Mouse (Mus musculus) heart, postnatal 4 days (tissue): ENCODE data around the gene Tnnc1. TPM values are rescaled to one million over a fixed set of nuclear protein-coding genes. Genes with fewer than 3 reads are reported as not detected.

Experiments used
- DNase-seq: peaks from one replicate; pipeline ENCODE4 v3.0.0; 2021
- total RNA-seq, 2 experiments: library from RNA; stranded (reverse); gene quantifications; 2 replicates each; pipeline ENCODE4 v1.2.3; 2021

Gene Tnnc1
- total RNA-seq, 2 experiments from 2014 or later = 5,292 to 5,773 TPM

DNA sequence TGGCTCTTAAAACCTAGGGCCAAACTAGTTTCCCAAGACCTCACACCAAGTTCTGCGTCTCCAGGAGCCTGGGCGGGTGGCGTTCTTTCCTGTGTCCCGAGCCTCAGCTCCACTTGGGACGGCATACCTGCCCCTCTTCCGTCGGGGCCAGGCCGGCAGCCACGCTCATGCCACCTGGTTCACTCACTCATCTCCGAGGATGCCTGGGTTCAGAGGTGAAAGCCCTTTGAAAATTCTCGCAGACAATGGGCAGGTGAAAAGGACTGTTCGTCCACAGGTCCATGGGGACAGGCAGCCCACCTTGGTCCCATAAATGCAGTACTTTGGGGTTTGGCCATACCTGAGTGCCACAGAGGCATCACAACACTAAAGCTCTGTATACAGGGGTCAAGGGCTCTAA is 23.9 kb upstream of the Tnnc1 start:
- DNase-seq = no peak

DNA sequence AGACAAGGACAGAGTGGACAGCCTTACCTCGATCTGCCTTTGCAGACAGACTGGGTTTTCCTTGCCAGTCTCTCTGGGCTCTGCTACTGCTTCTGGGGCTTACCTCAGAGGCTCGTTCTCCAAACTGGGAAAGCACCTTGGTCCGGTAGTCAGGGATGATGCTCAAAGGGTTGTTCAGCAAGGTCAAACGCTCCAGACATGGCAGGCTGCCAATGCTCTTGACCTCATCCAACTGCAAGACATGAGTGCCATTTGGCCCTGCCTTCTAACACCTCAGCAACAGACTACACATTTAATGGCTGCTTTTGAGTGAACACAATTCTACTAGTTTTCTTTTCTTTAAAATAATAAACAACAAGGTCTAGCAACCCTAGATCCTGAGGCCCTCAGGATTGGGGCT is 21.5 kb upstream of the Tnnc1 start:
- peak; percentile 79 for DNase-seq

GRCm38 (mm10) chr14:31188771-31189181 is 19.3 kb upstream of the Tnnc1 start:
- no peak for DNase-seq

DNA sequence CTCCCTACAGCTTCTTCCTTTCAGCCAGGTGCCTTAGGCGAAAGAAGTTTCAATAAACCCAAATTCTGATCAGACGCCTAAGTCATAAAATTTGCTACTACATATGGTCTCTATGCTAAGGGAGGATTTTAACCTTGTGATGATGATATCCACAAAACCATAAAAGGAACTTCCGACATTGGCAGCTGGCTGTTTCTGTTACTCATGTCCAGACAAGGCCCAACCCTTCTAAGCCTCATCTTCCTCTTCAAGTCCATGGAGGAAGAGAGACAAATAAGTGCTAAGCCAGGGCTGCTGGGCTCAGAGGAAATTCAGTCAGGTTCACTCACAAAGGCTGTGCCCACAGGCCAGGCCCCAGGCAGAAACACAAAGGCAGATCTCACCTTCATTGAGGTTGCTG is 18.8 kb upstream of the Tnnc1 start:
- DNase-seq = no peak

- DNase-seq = peak; percentile 54
Observed at GRCm38 (mm10) chr14:31191936-31192335, 16.2 kb upstream of the Tnnc1 start.

DNA sequence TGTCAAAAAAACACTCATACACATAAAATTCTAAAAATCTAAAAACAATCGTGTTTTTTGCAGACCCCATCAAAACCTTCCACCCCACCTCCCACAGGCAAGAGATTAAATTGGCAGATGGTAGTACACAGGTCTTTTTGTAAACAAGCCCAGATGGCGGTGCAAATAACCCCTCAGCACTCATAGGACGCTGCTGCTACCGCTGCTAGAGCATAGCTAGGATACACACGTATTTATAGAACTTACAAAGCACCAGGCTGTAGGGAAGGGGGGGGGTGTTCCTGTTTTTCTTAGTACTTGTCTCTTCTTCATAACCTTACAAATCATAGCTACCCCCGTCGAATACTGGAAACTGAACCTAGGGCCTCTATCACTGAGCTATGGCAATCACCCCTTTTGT is 14.3 kb upstream of the Tnnc1 start:
- no peak for DNase-seq

DNA sequence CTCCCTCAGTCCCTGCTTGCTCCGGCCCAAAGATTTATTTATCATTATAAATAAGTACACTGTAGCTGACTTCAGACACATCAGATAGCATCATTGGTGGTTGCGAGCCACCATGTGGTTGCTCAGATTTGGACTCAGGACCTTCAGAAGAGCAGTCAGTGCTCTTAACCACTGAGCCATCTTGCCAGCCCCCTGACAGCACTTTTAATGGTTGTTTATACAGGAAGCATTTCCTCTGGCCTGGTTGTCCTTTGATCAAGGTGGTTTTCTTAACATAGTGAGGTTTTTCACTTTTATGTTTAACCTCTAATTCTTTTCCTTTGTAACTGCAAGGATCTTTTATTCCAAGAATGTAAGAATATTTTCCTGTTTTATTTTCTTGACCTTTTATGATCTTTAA is 13.7 kb upstream of the Tnnc1 start:
- DNase-seq = no peak

- peak; percentile 87 for DNase-seq
Observed at GRCm38 (mm10) chr14:31194891-31195513, 13.1 kb upstream of the Tnnc1 start.

GRCm38 (mm10) chr14:31195521-31195920 is 12.6 kb upstream of the Tnnc1 start:
- no peak for DNase-seq

GRCm38 (mm10) chr14:31195968-31196367 is 12.1 kb upstream of the Tnnc1 start:
- DNase-seq = no peak

DNA sequence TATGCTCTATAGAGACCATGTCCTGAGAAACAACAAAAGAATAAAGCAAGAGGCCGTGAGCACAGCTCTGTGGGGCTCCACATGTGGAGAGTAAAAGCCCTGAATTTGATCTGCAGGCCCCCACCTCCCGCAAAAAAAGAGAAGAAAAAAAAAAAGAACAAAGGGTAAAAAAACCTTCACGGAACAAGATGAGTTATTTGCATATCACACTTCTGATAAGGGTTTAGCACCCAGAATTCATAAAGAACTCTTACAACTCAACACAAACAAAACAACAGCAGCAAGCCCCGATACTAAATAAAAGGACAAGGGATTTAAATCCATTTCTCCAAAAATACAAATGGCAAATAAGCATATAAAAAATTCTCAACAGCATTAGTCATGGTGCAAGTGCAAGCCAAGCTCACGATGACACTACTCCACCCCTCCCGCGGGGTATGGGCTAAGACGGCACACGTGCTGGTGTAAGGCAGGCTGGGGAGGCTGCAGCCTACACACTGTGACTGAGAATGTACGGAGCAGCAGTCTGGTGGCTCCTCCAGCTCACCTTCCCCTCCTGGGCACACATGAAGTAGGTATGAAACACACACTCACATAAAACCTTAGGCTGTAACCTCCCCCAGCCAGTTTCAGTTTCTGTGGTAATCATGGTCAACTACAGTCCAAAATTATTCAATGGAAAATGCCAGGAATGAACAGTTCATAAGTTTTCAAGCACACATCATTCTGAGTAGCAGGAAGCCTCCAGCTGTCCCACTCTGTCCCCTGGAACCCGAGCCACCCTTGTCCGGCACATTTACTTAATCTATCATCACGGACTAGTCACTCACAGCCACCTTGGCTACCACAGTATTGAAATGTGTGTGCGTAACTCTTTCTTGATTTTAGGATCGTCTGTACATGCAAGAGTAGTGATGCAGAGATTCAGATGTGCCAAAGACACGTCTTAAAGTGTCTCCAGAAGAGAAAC is 10.3 kb upstream of the Tnnc1 start:
- DNase-seq = peak; percentile 68

GRCm38 (mm10) chr14:31199599-31199998 is 8.5 kb upstream of the Tnnc1 start:
- no peak for DNase-seq

DNA sequence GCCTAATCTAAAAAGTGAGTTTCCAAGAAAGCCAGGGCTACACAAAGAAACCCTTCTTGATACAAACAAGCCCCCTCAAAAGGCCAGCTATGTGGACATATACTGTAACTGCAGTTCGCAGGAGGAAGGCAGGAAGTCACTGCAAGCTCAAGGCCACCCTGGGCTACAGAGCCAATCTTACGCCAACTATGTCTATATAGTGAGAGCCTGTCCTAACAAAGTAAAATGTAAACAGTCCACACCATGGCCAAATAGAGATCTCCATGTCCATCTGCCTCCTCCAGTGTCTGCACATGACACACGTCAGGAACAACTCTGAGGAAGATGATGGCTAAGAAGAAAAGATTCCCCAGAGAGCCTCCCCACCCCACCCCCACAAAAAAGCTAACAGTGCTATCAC is 8.1 kb upstream of the Tnnc1 start:
- no peak for DNase-seq

GRCm38 (mm10) chr14:31204844-31205243 is 3.3 kb upstream of the Tnnc1 start:
- DNase-seq = no peak

DNA sequence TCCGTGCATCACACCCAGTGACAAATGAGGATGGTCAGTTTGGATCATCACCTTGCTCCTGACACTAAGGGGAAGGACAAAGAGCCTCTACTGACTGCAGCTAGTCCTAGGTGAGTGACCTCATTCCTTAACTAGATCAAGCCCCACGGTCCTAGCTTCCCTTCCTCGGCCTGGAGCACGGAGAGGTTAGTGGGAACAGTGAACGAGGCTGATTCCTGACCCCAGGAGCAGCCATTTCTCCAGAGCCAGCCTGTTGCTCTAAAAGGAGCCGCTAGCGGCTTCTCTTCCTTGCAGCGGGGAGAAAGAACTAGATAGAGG is 2.9 kb upstream of the Tnnc1 start:
- no peak for DNase-seq

DNA sequence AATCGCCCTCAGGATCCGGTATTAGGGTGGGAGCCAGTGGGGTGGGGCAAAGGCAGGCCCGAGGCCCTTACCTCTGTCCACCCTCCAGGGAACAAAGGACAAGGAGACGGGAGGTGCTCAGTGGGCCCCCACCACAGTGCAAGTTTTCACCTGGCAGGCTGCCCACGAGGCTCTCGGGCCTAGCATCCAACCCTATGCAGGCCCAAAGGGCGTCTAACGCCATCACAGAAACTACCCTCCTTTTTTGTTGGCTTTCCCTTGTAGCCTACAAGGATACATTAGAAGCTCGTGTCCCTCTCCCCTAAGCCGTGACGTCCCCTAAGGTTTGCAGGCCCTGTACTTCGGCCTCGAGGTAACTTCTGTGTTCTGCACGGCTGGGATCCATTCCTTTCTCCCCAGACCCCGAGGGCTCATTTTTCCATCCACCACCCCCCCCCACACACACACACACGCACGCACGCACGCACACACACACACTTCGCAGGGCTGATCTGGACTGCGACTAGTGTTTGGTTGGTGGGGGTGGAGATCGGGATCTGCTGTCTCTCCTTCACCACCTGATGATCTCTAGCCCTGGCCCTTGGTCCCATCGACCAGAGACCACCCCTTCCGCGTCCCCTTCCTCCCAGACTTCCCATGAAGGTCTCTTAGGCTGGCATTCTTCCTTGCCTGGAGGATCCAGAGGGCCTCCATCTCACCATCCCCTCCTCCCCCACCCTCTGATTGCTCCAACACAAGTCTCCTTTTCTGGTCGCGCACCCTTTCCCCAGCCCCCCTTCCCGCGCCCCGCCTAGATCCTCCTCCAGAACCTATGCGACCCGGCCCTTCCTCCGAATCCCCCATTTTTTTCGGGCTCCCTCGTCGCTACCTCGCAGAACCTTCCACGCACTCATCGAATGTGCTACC is 2.3 kb upstream of the Tnnc1 start:
- peak; percentile 76 for DNase-seq

DNA sequence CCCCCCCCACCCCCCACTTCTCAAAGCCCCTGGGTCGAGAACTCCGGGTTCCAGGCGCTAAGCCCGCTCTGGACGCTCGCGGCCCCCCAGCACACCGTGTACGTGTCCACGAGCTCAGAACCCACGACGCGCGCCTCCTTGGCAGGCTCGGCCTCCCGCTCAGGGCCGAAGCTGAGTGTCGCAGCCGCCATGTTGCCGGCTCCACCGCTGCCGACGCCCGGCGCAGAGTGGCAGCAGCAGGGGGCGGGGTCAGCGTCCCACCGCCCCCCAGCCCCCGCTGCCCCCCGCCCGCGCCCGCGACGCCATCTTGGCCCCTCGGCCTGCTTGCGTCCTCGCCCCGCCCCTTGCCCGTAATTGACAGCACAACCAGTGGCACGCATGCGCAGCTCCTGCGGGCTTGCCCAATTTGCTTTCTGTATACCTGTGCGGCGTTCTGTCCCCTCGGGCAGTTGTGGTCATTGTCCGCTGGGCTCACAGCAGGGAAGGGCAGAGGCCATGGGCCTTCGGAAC is 1.6 kb upstream of the Tnnc1 start:
- peak; percentile 98 for DNase-seq

DNA sequence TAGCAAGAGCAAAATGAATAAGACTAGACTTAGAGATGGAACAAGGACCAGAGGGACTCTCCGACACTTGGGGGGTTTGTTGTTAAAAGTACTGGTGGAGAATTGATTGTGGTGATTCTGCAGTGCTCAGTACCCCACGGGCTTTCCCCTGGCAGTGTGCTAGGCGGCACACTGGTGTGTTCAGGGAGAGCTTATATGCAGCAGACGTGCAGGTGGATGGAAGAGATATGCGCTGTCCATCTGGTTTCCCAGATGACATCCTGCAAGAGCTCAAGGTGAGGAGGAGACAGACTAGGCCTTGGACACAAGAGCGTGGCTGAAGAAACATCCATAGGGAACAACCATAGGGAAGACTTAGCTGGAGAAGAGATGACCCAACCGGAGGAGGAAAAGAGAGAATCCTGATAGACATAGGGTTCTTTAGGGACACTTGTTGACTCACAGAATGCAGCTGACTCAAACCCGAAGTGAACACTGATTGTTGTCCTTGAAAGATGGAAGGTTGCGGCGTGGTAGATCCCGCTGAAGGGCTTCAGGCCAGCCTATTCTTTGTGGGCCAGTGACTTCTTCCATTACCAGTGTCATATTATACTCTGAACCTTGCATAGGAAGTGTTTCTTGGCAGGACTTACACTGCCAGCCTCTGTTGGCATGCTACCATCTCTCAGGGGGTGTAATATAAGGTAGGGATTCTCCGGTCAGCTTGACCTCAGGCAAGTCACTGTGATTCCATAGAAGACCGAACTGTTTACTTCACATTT is 862 bp upstream of the Tnnc1 start:
- DNase-seq = peak; percentile 49

DNA sequence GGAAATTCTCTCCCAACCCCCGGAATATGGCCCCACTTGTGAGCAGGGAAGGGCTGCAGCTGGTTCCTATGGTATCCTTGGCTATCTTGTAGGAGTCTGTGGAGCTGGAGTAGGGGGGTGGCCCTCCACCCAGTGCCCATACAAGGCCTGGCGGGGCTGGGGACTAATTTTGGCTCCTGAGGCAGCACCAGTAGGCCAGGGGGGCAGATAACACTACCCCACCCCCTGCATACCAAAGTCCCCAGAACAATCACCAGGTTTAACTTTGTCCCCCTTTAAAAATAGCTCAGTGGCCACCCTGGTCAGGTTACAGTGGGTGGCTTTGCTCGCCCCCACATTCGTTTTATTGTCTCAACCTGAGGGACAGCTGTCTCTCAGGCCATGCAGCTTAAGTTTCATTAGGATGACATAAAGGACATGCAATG is 1.0 kb downstream of the Tnnc1 start:
- DNase-seq = peak; percentile 85

DNA sequence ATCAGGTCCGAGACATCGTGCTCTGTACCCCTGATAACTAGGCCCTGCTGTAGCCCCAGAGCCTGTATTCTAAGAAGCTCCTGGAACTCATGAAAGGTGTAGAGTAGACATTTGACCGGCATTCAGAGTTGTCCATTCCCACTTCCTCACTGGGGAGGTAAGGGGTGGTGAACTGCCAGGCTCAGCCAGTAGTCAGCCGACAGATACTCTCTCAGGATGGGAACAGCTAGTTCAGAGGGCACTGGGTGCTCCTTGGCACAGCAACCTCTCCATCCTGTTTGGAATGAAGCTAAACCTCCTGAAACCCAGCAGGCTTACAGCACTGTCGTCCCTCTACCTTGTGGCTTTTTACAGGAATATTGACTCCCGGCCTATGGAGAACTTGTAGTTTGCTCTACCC is 3.7 kb downstream of the Tnnc1 start:
- DNase-seq = no peak

DNA sequence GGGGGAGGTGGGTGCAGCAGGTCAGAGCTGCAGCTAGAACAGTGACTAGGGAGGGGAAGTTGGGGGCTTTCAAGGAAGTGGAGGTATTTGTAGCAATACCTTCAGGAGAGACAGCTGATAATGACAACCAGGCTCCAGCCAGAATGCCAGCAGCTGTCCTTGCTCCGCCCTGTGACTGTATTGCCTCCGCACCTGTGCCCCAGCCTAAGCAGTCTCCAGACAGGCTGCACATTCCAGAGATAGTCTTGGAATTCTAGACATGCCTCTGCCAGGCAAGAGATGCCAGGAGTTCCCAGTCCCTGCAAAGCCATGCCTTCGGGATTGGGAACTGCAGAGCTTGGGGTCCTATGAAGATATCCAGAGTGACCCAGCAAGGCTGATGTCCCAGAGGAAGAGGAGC is 4.4 kb downstream of the Tnnc1 start:
- no peak for DNase-seq

DNA sequence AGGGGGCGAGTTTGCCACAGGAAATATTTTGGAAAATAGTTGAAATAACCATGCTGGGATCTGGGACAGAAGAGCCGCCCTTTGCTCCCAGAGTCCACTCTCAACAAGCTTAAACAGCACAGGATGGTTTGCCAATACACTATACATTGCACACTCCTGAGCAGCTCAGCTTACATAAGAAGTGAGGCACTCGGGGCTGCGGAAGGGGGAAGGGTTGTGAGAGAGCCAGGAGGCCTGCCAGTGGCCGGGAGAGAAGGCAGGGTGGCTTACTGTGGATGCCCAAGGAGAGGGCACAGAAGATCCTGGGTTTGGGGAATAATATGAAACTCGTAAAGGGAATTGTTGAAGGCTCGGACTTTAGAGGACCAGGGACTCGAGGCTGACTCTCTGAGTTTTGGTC is 5.8 kb downstream of the Tnnc1 start:
- DNase-seq = no peak
